Mouse (Mus musculus): ENCODE data around the gene Ncf2.

Ncf2 gene

GRCm38 (mm10) chr1:152796683-152797263 is 3.2 kb upstream of the Ncf2 start:
- no peak for DNase-seq

GRCm38 (mm10) chr1:152798125-152798524 is 1.9 kb upstream of the Ncf2 start:
- peak; percentile 35 for DNase-seq

GRCm38 (mm10) chr1:152800633-152801176 is 711 bp downstream of the Ncf2 start:
- DNase-seq: no peak

GRCm38 (mm10) chr1:152804907-152805306 is 4.9 kb downstream of the Ncf2 start:
- no peak for DNase-seq

- DNase-seq: no peak
These were observed 7.8 kb downstream of the Ncf2 start for GRCm38 (mm10) chr1:152807619-152808391.

- no peak for DNase-seq
These were observed 8.3 kb downstream of the Ncf2 start for GRCm38 (mm10) chr1:152808392-152808680.

GRCm38 (mm10) chr1:152809541-152810252 is 9.7 kb downstream of the Ncf2 start:
- DNase-seq: no peak

GRCm38 (mm10) chr1:152810533-152811439 is 10.8 kb downstream of the Ncf2 start:
- no peak for DNase-seq

GRCm38 (mm10) chr1:152815265-152815701 is 15.3 kb downstream of the Ncf2 start:
- DNase-seq: no peak

GRCm38 (mm10) chr1:152817027-152817769 is 17.2 kb downstream of the Ncf2 start:
- no peak for DNase-seq

- peak; percentile 56 for DNase-seq
These were observed 17.8 kb downstream of the Ncf2 start for GRCm38 (mm10) chr1:152817794-152818193.

- DNase-seq: no peak
These were observed 19.6 kb downstream of the Ncf2 start for GRCm38 (mm10) chr1:152819558-152819957.

- DNase-seq: no peak
These were observed 21.1 kb downstream of the Ncf2 start for GRCm38 (mm10) chr1:152820911-152821695.

- DNase-seq: no peak
These were observed 21.8 kb downstream of the Ncf2 start for GRCm38 (mm10) chr1:152821746-152822145.

GRCm38 (mm10) chr1:152824206-152824605 is 24.2 kb downstream of the Ncf2 start:
- DNase-seq: no peak

- no peak for DNase-seq
These were observed 26.5 kb downstream of the Ncf2 start for GRCm38 (mm10) chr1:152826446-152826845.

- no peak for DNase-seq
These were observed 28.2 kb downstream of the Ncf2 start for GRCm38 (mm10) chr1:152828168-152828567.

- DNase-seq: no peak
These were observed 28.8 kb downstream of the Ncf2 start for GRCm38 (mm10) chr1:152828637-152829355.

GRCm38 (mm10) chr1:152830054-152830453 is 30.1 kb downstream of the Ncf2 start:
- DNase-seq: no peak

GRCm38 (mm10) chr1:152831003-152831402 is 31.0 kb downstream of the Ncf2 start:
- no peak for DNase-seq

Measured in kidney, adult 9 months (tissue).